Mouse (Mus musculus): ENCODE results near the gene Nudt8.
"Not testable (repeated sequence)": the region's sequence is repeated elsewhere in the genome, so short reads cannot be mapped to it uniquely, and the experiment has no call there.

The Nudt8 gene

DNA sequence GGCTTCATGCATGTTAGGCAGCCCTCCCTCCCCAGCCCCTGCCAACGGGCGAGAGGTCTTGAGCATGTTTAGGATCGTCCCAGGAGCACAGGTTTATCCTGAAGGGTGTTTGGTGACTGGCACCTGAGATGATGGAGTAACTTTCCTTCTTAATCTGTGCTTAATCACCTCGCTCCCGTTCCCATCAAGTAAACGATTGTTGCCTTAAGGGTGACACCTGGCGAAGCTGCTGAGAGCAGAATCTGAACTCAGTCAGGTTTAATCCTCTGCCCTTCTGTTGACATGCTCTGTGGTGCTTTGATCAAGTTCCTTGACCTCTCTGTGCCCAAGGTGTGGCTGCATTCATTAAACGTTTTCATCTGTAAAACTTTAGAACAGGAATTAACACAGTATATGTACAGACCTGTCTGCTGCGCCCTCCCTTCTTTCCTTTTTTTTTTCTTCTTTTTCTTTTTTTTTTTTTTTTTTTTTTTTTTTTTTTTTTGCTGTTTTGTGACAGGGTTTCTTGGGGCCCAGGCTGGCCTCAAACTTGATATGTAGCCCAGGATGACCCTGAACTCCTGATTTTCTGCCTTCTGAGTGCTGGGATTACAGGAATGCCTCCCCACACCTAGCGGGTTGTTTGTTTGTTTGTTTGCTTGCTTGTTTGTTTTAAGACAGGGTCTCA, 17.7 kb downstream of the Nudt8 start:
- no peak for DNase-seq

DNA sequence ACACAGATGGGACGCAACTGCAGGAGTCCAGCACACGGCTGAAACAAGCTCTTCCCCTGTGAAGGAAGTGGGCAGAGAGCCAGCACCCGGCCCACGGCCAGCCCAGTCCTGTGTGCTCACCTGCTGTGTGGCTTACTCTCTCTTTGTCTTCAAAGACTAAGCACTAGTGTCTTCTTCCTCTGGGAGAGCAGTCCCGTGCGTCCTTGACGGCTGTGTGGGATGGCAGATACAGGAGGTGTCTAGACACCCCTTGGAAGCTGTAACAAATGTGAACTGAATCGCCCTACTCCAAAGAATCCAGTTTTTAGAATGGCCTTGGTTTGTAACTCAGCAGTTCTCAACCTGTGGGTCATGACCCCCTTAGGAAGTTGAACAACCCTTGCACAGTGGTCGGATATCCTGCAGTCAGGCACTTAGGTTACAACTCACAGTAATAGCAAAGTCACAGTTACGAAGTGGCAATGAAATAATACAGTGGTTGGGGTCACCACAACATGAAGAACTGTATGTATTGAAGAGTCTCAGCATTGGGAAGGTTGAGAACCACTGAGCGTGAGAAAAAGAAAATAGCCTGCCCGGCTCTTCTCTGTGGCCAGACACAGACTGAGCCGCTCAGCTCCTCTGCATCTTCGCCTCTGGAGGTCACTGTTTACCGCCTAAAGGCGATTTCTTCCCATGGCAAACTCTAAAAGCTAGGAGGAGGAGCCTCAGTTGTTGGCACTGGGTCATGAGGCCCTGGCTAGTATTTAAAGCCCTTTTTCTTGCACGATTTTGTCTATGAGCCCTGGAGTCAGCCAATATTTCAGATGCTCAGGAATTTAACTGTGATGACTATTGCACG, 18.6 kb downstream of the Nudt8 start:
- peak; percentile 66 for DNase-seq

DNA sequence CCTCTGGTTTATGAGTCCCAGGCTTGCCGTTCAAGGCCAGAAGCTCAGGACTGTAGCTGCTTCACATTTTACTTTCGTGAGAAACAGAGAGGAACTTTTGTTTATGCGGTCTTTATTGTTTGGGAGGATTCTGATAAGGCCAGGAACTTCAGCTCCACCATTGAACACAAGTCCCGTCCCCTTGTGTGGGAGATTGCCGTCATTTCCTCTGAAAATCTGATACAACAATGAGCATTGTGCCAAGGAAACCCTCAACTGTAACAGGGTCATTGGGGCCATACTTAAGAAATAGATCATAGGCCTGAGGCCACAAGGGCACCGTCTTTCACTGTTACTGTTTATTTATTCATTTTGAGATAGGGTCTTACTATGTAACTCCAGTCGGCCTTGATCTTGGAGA, 22.8 kb downstream of the Nudt8 start:
- no peak for DNase-seq

DNA sequence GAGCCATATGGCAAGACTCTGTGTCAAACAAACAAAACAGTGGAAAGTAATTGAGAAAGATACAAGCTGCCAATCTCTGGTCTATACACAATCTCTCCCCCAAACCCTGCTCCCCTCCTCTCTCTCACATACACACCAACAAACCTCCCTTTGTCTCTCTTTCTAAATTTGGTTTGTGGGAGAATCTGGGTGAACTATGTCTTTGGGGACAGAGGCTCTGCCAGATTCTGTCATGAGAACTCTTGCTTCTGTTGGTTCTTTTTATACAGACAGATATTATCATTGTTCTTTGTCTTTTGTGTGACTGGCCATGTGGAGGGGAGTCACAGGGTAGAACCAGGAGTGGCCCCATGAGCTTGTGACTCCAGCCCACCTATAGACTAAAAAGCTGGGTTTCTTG, 27.2 kb downstream of the Nudt8 start:
- DNase-seq, result no peak

DNA sequence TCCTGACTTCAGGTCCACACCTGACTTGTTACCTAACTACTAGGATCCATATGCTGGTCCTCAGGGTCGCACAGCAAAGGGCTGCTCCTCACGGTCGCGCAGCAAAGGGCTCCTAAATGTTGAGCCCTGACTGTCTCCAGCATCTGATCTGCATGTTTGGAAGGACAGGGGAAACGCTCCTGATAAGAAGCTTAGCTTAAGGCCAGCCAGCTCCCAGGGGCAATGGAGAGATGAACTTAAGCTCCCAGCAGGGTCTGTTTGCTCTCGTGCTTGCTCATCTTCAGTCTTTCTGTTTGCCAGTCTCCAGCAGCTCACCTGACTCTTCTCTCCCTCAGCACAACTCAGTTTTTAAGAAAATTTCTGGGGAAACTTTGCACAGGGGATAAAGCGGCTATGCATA, 32.3 kb downstream of the Nudt8 start:
- no peak for DNase-seq

DNA sequence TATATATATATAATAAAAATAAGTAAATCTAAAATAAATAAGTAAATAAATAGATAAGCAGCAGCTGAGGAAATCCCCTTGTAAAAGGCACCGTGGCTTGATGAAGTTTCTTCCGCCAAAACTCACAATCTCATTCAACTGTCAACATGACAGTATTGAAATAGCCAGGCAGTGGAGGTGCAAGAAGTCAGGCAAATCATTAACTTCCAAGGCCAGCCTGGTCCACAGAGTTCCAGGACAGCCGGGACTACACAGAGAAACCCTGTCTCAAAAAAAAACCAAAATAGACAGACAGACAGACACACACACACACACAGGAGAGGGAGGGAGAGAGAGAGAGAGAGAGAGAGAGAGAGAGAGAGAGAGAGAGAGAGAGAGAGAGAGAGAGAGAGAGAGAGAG, 32.9 kb downstream of the Nudt8 start:
- no peak for DNase-seq

DNA sequence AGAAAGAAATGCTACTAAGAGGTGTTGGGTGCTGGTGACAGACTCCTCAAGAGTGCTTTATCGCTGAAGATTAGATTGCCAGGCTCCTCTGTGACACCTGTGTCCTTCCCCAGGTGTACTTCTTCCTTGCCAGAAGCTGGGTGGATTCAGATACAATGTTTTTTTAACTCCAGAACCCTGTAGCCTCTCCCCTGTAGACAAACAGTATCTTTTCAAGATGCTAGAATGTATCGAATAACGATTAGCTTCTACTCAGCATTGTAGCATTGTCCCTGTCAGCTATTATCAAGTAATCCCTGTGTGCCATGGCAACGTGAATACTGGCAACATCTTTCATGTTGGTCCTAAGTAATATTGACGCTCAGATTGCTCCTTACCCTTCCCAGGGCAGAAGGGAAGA, 33.4 kb downstream of the Nudt8 start:
- no peak for DNase-seq

DNA sequence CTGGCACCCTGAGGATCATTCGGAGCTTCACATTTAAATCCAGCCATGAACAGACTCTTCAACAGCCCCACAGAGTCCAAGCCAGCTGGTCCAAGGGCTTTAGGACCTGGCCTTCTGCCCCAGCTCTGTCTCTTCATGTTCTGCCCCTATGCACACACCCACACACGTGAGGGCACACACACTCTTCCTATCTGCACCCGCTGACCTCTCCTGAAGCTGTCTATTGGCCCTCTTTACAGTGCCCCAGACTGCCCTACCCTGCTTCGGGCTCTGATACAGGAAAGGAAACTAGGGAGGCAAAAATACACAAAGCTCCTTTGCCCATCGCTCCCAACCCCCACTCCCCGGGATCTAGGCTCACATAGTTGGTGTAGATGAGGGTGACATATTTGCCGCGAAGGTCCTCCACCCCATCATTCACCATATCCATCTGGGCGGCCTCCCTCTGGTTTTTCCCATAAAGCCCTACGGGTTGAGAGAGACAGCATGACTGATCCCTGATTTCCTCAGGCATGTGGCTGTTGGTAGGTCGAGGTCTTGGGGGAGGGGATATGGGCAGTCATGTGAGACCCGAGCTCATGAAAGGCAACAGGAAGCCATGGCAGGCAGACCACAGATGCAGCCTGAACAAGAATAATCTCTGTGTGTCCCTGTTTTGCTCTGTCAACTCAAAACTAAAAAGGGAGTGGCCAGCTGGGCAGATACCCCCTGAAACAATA, 36.1 kb downstream of the Nudt8 start:
- DNase-seq, result no peak

DNA sequence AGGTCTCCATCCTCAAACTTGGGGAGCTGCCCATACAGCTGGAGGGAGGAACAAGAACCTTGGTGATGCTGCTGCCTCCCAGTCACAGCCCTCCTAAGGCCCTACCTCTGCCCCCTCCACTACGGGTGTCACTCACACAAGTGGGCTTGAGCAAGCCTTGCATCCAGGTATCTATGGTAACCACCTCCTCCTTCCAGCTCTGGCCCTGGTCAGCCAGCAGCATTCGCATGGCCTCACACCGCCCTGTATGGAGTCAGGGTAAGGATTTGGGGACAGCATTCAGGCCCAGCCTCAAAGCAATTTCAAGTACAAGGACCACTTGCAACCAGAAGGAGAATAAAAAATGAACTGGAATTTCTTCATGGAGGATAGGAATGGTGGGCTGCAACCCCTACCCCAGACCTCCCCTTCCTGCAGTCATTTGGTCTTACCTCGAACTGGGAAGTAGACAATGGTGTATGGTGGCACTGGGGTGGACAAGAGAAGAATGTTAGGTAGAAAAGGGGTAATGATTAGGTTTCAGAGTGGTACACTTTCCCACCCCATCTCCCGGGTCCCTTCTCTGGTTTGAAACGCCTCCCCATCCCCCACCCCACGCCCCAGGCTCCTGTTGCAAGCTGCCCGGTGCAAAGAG, 36.9 kb downstream of the Nudt8 start:
- DNase-seq, result not testable (repeated sequence)

DNA sequence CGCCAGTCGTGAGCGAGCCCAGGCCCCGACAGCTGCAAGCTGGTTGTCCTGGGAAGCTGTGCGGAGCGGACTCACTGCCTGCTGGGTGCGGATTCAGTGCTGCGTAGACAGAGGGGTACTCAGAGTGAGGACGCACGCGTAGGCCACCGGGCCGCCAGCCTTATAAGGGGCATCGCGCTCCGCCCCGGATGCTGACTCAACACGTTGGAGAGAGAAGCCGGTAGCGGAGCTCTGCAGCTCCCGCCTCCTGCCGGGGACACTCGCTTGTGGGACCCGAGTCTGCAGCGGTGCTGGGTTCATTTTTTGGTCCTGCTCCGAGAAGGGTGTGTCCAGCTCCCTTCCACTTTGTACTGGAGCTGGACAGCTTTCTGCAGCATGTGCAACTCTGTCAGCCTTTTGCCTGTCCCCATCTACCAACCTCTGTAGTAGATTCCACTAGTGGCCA, 37.4 kb downstream of the Nudt8 start, which contains the start of gene Gstp1:
Gene Gstp1 (minus strand): TSS at position 198 of the 445 bp plus-strand sequence.
- DNase-seq, result peak; percentile 91

DNA sequence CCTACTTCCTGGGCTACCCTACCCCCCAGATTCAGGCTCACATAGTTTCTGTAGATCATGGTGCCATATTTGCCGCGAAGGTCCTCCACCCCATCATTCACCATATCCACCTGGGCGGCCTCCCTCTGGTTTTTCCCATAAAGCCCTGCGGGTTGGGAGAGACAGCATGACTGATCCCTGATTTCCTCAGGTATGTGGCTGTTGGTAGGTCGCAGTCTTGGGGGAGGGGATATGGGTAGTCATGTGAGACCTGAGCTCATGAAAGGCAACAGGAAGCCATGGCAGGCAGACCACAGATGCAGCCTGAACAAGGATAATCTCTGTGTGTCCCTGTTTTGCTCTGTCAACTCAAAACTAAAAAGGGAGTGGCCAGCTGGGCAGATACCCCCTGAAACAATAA, 40.6 kb downstream of the Nudt8 start:
- not testable (repeated sequence) for DNase-seq

DNA sequence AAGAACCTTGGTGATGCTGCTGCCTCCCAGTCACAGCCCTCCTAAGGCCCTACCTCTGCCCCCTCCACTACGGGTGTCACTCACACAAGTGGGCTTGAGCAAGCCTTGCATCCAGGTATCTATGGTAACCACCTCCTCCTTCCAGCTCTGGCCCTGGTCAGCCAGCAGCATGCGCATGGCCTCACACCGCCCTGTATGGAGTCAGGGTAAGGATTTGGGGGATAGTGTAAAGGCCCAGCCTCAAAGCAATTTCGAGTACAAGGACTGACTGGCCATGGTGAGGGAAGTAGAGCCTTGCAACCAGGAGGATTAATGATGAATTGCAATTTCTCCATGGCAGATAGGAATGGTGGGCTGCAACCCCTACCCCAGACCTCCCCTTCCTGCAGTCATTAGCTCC, 41.1 kb downstream of the Nudt8 start:
- DNase-seq, result not testable (repeated sequence)

DNA sequence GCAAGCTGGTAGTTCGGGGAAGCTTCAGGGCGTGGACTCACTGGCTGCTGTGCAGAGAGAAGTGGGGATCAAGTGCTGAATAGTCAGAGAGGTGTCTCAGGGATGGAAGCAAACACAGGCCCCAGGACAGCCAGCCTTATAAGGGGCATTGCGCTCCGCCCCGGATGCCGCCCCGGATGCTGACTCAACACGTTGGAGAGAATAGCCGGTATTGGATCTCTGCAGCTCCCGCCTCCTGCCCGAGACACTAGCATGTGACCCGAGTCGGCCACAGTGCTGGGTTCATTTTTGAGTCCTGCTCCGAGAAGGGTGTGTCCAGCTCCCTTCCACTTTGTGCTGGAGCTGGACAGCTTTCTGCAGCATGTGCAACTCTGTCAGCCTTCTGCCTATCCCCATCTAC, 41.7 kb downstream of the Nudt8 start:
- DNase-seq, result no peak

DNA sequence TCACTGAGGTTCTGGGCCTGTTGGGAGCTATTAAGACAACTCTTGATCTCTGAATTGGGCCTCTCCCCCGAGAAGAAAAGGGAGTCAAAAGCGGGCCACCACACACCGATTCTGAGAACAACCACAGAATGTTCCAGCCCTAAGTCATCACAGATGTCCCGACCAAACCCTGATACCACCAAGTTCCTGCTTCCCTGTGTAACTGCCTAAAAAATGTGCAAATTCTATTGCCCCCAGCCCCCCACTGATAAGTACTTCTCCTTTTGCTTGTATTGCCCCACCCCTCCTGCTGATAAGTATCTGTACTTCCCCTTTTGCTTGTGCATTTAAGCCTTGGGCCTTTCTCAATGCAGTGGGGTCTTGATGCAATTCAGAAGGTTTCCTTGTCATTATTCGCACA, 43.7 kb downstream of the Nudt8 start:
- not testable (repeated sequence) for DNase-seq

DNA sequence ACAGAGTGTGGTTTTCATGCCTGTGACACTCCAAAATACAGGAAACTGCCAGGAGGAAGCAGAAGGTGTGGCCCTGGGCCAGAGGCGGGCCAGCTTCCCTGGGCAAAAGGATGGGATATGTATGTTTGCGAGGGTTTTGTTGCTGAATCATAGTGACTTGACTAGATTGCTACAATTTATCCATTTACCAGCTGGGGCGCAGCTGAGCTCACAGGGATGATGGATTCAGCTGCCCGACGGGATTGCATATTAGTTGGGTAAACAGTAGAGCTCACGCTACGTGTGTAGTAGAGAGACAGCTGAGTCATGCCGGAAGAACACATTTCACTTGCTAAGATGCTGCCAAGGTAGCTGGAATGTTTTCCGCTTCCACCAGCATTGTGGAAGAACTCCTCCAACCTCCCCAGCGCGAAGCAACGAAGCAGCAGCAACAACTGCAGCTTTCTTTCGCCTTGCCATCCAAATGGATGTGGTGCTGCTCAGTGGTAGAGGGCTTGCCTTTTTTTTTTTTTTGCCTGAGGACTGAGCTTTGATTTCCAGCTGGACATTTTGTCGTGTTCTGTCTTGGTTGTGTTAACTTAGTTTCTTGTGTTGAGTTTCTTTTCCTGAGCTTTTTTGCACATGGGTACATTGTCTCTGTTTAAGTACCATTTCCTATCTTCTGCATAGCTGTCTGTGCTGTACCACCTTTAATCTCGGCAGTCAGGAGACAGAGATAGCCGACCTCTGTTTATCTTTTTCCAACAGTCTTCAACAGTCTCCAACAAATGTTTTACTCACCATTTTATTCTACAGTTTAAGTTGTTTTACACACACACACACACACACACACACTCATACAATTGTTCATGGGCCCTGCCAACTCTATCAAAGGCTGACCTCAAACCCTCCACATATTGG, 45.8 kb downstream of the Nudt8 start, which contains the start of gene Gstp2:
Gene Gstp2 (minus strand): TSS at position 58 of the 900 bp plus-strand sequence.
- DNase-seq, result no peak

DNA sequence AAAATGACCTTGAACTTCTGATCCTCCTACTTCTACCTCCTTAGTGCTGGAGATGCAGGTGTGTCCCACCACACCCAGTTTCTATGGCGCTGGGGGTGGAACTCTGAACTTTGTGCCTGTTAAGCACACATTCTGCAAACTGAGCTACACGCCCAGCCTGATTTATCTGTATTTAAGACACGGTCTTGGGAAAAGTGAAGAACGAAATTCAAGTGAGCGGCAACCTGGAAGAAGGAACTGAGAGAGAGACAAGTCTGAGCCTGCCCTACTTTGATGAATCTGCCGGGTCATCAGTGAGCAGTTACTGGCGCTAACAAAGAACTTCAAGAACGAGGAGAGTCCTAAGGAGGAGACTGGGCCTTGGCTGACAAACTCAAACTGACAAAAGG, 46.5 kb downstream of the Nudt8 start:
- no peak for DNase-seq

DNA sequence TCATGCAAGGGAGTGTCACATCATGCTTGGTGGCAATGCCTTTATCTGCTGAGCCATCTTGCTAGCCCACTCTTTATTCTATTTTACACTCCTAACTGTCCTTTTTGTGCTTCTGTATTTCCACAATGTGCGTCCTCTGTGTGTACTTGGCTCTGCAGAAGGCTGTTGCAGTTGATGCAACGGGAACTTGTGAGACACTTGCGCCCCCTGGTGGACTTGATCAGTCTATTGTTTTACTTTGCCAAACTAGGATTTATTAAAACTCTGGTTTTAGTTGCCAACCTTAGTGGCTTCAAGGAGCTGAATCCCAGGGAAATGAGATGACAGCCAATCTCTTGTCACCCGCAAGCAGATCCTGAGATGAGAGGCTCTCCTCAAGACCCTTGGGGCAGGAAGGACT, 47.5 kb downstream of the Nudt8 start:
- peak; percentile 87 for DNase-seq

DNA sequence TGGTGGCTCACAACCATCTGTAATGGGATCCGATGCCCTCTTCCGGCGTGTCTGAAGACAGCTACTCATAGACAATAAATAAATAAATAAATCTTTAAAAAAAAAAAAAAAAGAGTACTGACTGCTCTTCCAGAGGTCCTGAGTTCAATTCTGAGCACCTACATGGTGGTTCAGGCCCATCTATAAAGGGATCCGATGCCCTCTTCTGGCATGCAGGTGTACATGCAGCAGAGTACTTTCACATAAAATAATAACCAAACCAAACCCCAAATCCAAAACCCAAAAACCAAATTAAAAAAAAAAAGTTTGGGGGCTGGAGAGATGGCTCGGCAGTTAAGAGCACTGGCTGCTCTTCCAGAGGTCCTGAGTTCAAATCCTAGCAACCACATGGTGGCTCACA, 48.7 kb downstream of the Nudt8 start:
- DNase-seq, result not testable (repeated sequence)

DNA sequence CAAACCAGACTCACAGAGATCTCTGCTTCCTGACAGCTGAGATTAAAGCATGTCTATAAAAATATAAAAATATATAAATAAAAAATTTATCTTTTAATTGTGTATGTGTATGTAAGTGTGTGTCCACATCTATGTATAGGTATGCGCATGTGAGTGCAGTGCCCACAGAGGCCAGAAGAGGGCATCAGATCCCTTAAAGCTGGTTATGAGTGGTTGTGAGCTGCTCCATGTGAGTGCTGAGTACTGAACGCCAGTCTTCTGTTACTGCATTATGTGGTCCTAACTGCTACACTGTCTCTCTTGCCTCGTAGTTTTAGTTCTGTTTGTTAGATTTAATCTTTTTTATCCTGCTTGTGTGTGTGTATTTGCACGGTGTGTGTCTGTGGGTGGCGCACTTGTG, 50.6 kb downstream of the Nudt8 start:
- peak; percentile 21 for DNase-seq
